Mouse (Mus musculus): Measurements from ENCODE around the gene Ier5. TPM values are rescaled to one million over a fixed set of nuclear protein-coding genes. Genes with fewer than 3 reads are reported as not detected.

Gene Ier5
- polyA plus RNA-seq, 1 experiment from 2014 or later: 4.9 TPM

DNA sequence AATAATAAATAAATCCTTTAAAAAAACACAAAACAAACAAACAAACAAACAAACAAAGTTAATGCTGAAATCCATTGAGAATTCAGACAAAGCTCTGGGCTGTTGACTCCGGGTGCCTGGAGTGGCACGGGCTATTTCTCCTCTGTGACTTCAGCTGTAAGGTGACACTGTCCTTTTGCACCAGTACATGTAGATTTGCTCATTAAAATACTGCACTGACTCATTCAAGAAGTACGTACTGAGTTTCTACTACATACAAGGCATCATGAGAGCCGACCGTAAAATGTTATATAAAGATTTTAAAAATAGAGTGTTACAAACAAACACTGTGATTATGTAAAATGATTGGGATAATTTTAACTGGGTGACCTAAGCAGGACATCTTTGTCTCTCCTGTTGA, 25.0 kb upstream of the Ier5 start:
- Histone ChIP-seq H3K27ac (ENCODE audit: low read length) (no peak overlapping the region), H3K9ac (ENCODE audit: low read depth, low read length) (no peak overlapping the region), H3K4me3 (ENCODE audit: low read depth, low read length) (no peak overlapping the region), H3K4me1 (ENCODE audit: control insufficient read depth, insufficient read depth, low read length) (no peaks in the 10 kb centered on the region), H3K36me3 (ENCODE audit: control insufficient read depth, insufficient read depth, low read length) (no peaks in the 10 kb centered on the region), H3K9me3 (replicated peaks; ENCODE audit: control insufficient read depth, low read length, poor library complexity, severe bottlenecking) (no peaks in the 10 kb centered on the region), H3K4me2 (ENCODE audit: low read length) (no peak overlapping the region), H3K27me3 (ENCODE audit: control insufficient read depth, insufficient read depth, low read depth, low read length) (no peaks in the 10 kb centered on the region)
- no peak for ATAC-seq
- WGBS: 95% methylated on average over 5 of the region's 5 CpGs

DNA sequence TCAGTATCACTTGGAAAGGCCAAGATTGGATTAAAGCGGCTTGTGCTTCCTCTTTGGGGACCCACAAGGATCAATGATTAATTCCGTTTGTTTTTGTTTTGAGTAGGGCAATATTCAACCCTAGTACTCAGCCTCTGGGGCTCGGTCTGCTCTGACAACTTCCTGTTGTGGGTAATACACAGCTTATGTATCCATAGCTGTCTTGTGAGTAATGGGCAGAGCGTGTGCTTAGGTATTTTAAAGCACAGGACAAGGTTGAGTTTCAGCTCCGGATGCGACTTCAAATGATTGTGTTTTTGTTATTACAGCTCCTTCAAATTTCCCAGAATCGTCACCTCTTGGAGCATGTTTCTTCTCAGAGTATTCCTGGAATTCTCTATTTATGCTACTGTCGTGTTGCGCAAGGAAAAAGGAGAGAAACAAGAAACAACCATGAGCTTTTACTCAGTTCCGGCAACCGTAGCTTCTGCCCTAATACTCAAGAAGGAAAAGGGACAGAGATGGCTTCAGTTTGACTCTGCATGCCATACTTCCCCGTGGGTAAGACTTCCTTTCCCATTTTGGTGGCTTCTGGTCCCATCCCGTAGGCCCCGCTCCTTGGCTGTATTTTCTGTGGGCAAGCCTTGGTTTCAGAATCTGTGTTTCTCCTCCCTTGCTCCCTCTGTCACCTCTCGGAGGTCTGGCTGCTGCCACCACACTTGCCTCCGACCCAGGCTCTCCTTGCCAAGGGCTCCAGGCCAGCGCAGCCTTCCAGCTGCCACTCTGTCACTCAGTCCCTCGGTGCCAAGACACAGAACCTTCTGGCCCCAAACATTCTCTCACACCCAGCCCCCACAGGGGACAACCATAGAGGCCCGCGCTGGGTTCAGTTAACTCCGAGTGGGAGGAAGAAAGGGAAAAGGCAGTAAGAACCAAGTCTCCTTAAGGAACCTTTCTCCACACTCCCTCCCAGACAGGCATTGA, 22.8 kb upstream of the Ier5 start:
- no peaks in the 10 kb centered on the region for H3K9me3 ChIP-seq (replicated peaks; ENCODE audit: control insufficient read depth, low read length, poor library complexity, severe bottlenecking)
- WGBS: 80% methylated on average over 21 of the region's 21 CpGs
- H3K4me2 ChIP-seq (ENCODE audit: low read length): no peak overlapping the region
- H3K27ac ChIP-seq (ENCODE audit: low read length): no peak overlapping the region
- no peak for ATAC-seq
- no peak overlapping the region for H3K9ac ChIP-seq (ENCODE audit: low read depth, low read length)
- no peaks in the 10 kb centered on the region for H3K36me3 ChIP-seq (ENCODE audit: control insufficient read depth, insufficient read depth, low read length)
- no peak overlapping the region for H3K4me3 ChIP-seq (ENCODE audit: low read depth, low read length)
- H3K4me1 ChIP-seq (ENCODE audit: control insufficient read depth, insufficient read depth, low read length): no peaks in the 10 kb centered on the region
- no peaks in the 10 kb centered on the region for H3K27me3 ChIP-seq (ENCODE audit: control insufficient read depth, insufficient read depth, low read depth, low read length)

DNA sequence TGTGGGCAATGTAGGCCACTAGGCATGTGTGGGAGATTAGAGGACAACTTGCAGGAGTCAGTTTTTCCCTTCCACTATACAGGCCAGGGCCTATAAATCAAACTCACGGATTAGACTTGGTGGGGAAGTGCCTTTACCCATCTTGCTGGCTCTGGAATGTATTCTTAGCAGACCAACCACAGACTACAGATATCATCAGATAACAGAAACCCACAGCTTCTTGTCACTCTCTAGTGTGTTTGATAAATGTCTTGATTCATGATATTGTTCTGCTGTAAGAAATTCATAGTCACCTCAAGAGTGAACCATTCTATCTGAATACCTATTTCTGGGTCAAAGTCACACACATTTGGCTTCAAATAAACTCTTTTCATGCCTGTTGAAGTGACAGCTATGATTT, 20.3 kb upstream of the Ier5 start:
- Histone ChIP-seq H3K9ac (ENCODE audit: low read depth, low read length) (no peak overlapping the region), H3K4me1 (ENCODE audit: control insufficient read depth, insufficient read depth, low read length) (no peaks in the 10 kb centered on the region), H3K9me3 (replicated peaks; ENCODE audit: control insufficient read depth, low read length, poor library complexity, severe bottlenecking) (no peaks in the 10 kb centered on the region), H3K4me2 (ENCODE audit: low read length) (no peak overlapping the region), H3K27ac (ENCODE audit: low read length) (no peak overlapping the region), H3K36me3 (ENCODE audit: control insufficient read depth, insufficient read depth, low read length) (no peaks in the 10 kb centered on the region), H3K27me3 (ENCODE audit: control insufficient read depth, insufficient read depth, low read depth, low read length) (no peaks in the 10 kb centered on the region), H3K4me3 (ENCODE audit: low read depth, low read length) (no peak overlapping the region)
- ATAC-seq: no peak
- WGBS: 96% methylated on average over 1 of the region's 1 CpGs

DNA sequence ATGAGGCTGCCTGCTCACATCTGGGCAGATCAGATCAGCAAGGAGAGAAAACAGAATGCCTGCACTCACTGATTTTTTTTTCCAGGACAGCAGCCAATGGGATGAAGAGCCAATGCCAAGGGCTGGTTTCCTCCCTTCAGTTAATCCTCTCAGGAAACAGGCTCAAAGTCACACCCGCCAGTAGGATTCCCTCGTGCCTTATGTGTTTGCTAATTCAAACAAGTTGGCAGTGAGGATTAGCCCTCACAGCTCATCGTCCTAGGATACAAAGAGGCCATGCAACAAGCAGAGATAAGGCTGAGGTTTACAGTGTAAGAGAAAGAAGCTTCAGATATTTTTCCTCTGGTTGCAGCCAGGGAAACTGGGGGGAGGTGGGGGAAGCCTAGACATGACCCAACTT, 14.5 kb upstream of the Ier5 start:
- whole genome bisulfite sequencing: 6% methylated on average over 3 of the region's 3 CpGs
- no peak overlapping the region for H3K4me3 ChIP-seq (ENCODE audit: low read depth, low read length)
- H3K9me3 ChIP-seq (replicated peaks; ENCODE audit: control insufficient read depth, low read length, poor library complexity, severe bottlenecking): no peaks in the 10 kb centered on the region
- 0 out of 2 replicates have a peak, but pooled peaks have one; percentile 7 for ATAC-seq
- H3K4me2 ChIP-seq (ENCODE audit: low read length): no peak overlapping the region
- no peaks in the 10 kb centered on the region for H3K27me3 ChIP-seq (ENCODE audit: control insufficient read depth, insufficient read depth, low read depth, low read length)
- H3K4me1 ChIP-seq (ENCODE audit: control insufficient read depth, insufficient read depth, low read length): peaks cover 24% of the 10 kb centered on the region
- H3K27ac ChIP-seq (ENCODE audit: low read length): no peak overlapping the region
- no peak overlapping the region for H3K9ac ChIP-seq (ENCODE audit: low read depth, low read length)
- H3K36me3 ChIP-seq (ENCODE audit: control insufficient read depth, insufficient read depth, low read length): no peaks in the 10 kb centered on the region

DNA sequence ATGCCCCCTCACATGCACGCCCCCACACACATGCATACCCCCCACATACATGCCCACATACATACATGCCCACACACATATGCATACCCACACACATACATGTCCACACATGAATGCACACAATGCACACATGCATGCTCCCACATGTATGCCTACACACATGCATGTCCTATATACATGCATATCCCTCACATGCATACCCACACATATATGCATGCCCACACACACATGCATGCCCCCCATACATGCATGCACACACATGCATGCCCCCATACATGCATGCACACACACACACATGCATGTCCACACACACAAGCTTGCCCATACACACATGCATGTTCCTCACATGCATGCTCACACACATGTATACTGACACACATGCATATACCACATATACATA, 13.4 kb upstream of the Ier5 start:
- no peak overlapping the region for H3K4me3 ChIP-seq (ENCODE audit: low read depth, low read length)
- no peak for ATAC-seq
- H3K27ac ChIP-seq (ENCODE audit: low read length): no peak overlapping the region
- H3K4me2 ChIP-seq (ENCODE audit: low read length): no peak overlapping the region
- no peaks in the 10 kb centered on the region for H3K9me3 ChIP-seq (replicated peaks; ENCODE audit: control insufficient read depth, low read length, poor library complexity, severe bottlenecking)
- no peaks in the 10 kb centered on the region for H3K36me3 ChIP-seq (ENCODE audit: control insufficient read depth, insufficient read depth, low read length)
- WGBS: 93% methylated on average over 1 of the region's 1 CpGs
- no peaks in the 10 kb centered on the region for H3K27me3 ChIP-seq (ENCODE audit: control insufficient read depth, insufficient read depth, low read depth, low read length)
- no peak overlapping the region for H3K9ac ChIP-seq (ENCODE audit: low read depth, low read length)
- H3K4me1 ChIP-seq (ENCODE audit: control insufficient read depth, insufficient read depth, low read length): peaks cover 31% of the 10 kb centered on the region

DNA sequence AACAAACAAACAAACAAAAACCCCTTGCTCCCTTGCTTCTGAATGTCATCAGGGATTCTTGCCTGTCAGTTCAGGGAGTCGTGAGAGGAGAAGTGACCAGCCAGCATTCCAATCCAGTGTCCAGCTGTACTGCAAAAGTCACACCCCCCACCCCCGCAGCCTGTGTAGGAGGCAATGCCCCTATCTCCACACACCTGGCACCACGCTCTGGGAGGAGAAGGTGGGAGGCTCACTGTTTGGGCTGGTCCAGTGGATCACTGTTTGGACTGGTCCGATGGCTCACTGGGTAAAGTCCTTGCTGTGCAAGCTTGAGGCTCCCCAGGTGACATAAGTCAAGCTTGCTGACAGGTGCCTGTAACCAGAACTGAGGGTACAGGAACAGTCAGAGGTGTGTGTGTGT, 12.7 kb upstream of the Ier5 start:
- Histone ChIP-seq H3K9me3 (replicated peaks; ENCODE audit: control insufficient read depth, low read length, poor library complexity, severe bottlenecking) (no peaks in the 10 kb centered on the region), H3K36me3 (ENCODE audit: control insufficient read depth, insufficient read depth, low read length) (no peaks in the 10 kb centered on the region), H3K4me1 (ENCODE audit: control insufficient read depth, insufficient read depth, low read length) (peaks cover 31% of the 10 kb centered on the region), H3K4me3 (ENCODE audit: low read depth, low read length) (no peak overlapping the region), H3K9ac (ENCODE audit: low read depth, low read length) (no peak overlapping the region), H3K27me3 (ENCODE audit: control insufficient read depth, insufficient read depth, low read depth, low read length) (no peaks in the 10 kb centered on the region), H3K27ac (ENCODE audit: low read length) (no peak overlapping the region), H3K4me2 (ENCODE audit: low read length) (no peak overlapping the region)
- no peak for ATAC-seq
- WGBS: 33% methylated on average over 4 of the region's 4 CpGs

DNA sequence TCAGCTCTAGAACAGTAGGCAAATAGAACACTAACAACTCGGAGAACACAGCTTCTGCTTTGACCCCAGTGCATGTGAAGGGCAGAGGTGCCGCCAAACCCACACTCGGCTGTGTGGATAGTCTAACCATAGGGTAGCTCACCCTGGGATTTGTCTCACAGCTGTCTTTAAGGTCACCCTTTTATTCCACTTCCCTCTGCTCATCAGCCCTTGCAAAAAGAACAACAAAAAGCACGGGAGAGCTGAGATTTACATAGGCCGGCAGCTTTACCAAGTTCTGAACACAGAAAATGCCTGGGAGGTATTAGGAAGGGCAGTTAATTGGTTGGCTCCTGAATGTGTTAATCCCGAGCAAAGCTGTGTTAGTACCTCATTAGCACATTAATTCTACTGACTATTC, 12.1 kb upstream of the Ier5 start:
- H3K36me3 ChIP-seq (ENCODE audit: control insufficient read depth, insufficient read depth, low read length): no peaks in the 10 kb centered on the region
- no peaks in the 10 kb centered on the region for H3K9me3 ChIP-seq (replicated peaks; ENCODE audit: control insufficient read depth, low read length, poor library complexity, severe bottlenecking)
- no peak overlapping the region for H3K4me3 ChIP-seq (ENCODE audit: low read depth, low read length)
- no peak overlapping the region for H3K9ac ChIP-seq (ENCODE audit: low read depth, low read length)
- no peaks in the 10 kb centered on the region for H3K27me3 ChIP-seq (ENCODE audit: control insufficient read depth, insufficient read depth, low read depth, low read length)
- ATAC-seq: no peak
- H3K4me2 ChIP-seq (ENCODE audit: low read length): no peak overlapping the region
- H3K4me1 ChIP-seq (ENCODE audit: control insufficient read depth, insufficient read depth, low read length): peaks cover 31% of the 10 kb centered on the region
- WGBS: 12% methylated on average over 6 of the region's 6 CpGs
- peak overlapping the region; percentile 50 for H3K27ac ChIP-seq (ENCODE audit: low read length)

DNA sequence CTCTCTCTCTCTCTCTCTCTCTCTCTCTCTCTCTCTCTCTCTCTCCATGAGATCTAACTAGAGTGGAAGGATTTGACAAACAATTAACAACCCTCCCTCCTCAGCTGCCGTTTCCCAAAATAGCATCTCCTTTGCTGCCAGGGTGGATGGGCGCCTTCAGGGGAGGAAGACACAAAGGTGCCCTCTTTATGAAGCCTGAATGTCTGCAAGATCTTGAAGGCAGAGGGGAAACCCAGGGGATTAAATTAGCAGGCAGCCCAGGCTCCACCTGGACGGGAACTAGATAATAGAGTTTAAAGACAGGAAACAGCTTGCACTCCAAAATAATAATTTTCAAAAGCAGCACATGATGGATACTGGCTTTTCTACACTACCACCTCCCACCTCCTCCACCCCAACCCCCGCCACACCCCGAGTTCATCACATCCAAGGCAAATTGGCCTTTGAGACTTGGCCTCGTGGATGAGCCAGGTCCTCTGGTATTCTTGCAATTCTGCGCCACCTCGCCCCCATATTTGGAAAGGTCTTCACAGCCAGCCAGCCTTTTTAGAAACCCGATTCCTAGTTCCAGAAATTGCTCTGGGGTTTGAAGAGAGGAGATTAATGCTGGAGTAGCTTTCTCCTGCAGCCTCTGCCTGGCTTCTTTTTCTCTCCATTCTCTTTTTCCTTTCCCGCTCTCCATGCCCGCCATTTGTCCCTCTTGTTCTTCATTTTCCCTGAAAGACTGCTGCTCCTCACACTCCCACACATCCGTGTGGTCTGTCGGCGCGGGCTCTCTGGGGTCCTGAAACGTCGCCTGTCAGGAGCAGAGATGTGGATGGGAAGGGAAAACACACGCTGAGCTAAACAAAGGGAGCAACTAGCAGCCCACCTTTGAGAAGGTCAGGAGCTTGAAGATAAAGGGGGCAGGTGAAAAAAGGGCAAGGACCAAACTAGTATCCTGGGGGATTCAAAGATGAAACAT, 10.2 kb upstream of the Ier5 start:
- ATAC-seq: peak; percentile 52; the same call in 1 of the 2 replicates
- Histone ChIP-seq H3K4me3 (ENCODE audit: low read depth, low read length) (no peak overlapping the region), H3K4me1 (ENCODE audit: control insufficient read depth, insufficient read depth, low read length) (peaks cover 31% of the 10 kb centered on the region), H3K9ac (ENCODE audit: low read depth, low read length) (peak overlapping the region; percentile 28), H3K27ac (ENCODE audit: low read length) (peak overlapping the region; percentile 67), H3K4me2 (ENCODE audit: low read length) (peak overlapping the region; percentile 23; the same call in 1 of the 2 replicates), H3K36me3 (ENCODE audit: control insufficient read depth, insufficient read depth, low read length) (no peaks in the 10 kb centered on the region), H3K9me3 (replicated peaks; ENCODE audit: control insufficient read depth, low read length, poor library complexity, severe bottlenecking) (no peaks in the 10 kb centered on the region), H3K27me3 (ENCODE audit: control insufficient read depth, insufficient read depth, low read depth, low read length) (no peaks in the 10 kb centered on the region)
- 16% methylated on average over 18 of the region's 18 CpGs for WGBS
